Mouse (Mus musculus): ENCODE results near the gene Erbb4. TPM values are rescaled to one million over a fixed set of nuclear protein-coding genes. Genes with fewer than 3 reads are reported as not detected.

The Erbb4 gene
- polyA plus RNA-seq, 1 experiment from 2014 or later, result 1.3 TPM

DNA sequence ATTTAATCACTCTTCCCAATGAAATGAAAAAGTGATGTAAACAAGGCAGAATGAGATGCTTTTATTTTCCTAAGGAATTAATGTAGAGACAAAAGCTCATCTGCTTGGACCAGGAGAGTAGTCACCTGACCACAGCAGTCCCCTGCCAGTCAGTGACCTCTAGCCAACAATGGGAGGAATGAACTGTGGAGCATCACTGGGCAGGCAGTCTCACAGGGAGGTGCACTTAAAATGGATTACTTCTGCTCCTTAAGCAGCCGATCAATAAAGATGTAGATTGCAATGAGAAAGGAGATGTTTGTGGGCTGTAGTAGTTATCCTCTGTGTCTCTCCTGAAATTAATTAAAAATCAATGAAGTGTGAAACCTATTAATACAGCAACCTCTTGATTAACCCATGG is 1018.2 kb downstream of the Erbb4 start:
- Histone ChIP-seq H3K4me1 (ENCODE audit: control insufficient read depth, insufficient read depth, low read length) (no peaks in the 10 kb centered on the region), H3K36me3 (replicated peaks; ENCODE audit: control insufficient read depth, insufficient read depth, low read depth, low read length) (no peaks in the 10 kb centered on the region), H3K4me2 (ENCODE audit: low read depth, low read length) (no peak overlapping the region), H3K9me3 (replicated peaks; ENCODE audit: control insufficient read depth, low read length) (no peaks in the 10 kb centered on the region), H3K9ac (replicated peaks; ENCODE audit: low read length) (no peak overlapping the region), H3K4me3 (ENCODE audit: low read depth, low read length) (no peak overlapping the region), H3K27me3 (ENCODE audit: control insufficient read depth, insufficient read depth, low read length) (no peaks in the 10 kb centered on the region), H3K27ac (replicated peaks; ENCODE audit: low read depth, low read length) (no peak overlapping the region)
- no peak for ATAC-seq (replicated peaks; ENCODE audit: insufficient number of reproducible peaks, low FRiP score, low TSS enrichment, low read depth)
- 55% methylated on average over 1 of the region's 1 CpGs for WGBS
- DNase-seq (ENCODE audit: low spot score), result no peak

DNA sequence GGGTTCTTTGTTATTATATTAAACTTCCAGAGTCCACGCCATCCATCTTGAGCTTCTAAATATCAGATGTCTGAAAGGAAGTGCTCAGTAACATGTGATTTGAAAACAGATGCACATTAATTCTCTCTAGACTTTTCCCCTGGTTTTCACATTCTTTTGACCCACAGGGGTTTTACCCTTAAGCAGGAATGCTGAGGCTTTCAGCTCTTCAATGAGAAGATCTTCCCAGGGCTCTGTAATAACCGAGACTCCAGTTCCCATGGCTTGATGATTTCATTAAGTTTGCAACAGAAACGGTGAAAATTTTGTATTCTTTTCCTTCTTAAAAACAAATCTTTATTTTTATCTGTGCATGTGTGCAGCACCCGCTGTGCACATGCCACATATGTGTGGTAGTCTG is 1051.4 kb downstream of the Erbb4 start:
- Histone ChIP-seq H3K9me3 (replicated peaks; ENCODE audit: control insufficient read depth, low read length) (no peaks in the 10 kb centered on the region), H3K4me2 (ENCODE audit: low read depth, low read length) (no peak overlapping the region), H3K27me3 (ENCODE audit: control insufficient read depth, insufficient read depth, low read length) (no peaks in the 10 kb centered on the region), H3K9ac (replicated peaks; ENCODE audit: low read length) (no peak overlapping the region), H3K4me3 (ENCODE audit: low read depth, low read length) (no peak overlapping the region), H3K27ac (replicated peaks; ENCODE audit: low read depth, low read length) (no peak overlapping the region), H3K36me3 (replicated peaks; ENCODE audit: control insufficient read depth, insufficient read depth, low read depth, low read length) (no peaks in the 10 kb centered on the region), H3K4me1 (ENCODE audit: control insufficient read depth, insufficient read depth, low read length) (no peaks in the 10 kb centered on the region)
- WGBS, result 60% methylated on average over 4 of the region's 4 CpGs
- ATAC-seq (replicated peaks; ENCODE audit: insufficient number of reproducible peaks, low FRiP score, low TSS enrichment, low read depth), result no peak
- DNase-seq (ENCODE audit: low spot score), result no peak

DNA sequence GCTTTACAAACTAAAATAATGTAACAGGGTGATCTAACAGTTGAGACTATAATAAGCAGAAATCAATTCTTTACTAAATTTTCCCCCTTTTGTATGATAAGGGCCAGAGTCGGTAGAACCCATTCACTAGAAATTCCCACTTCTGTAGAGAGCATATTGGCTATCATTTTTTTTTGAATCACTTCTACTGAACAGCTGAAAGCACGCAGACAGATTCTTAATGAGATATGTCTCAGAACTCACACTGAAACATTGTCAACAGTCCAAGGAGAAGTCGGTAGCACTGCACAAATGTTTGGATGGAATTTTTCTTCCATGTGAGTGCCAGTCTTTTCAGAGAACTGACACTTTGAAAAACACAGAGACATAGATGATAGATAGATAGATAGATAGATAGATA is 1053.1 kb downstream of the Erbb4 start:
- Histone ChIP-seq H3K27ac (replicated peaks; ENCODE audit: low read depth, low read length) (no peak overlapping the region), H3K36me3 (replicated peaks; ENCODE audit: control insufficient read depth, insufficient read depth, low read depth, low read length) (no peaks in the 10 kb centered on the region), H3K9ac (replicated peaks; ENCODE audit: low read length) (no peak overlapping the region), H3K4me1 (ENCODE audit: control insufficient read depth, insufficient read depth, low read length) (no peaks in the 10 kb centered on the region), H3K4me3 (ENCODE audit: low read depth, low read length) (no peak overlapping the region), H3K9me3 (replicated peaks; ENCODE audit: control insufficient read depth, low read length) (no peaks in the 10 kb centered on the region), H3K27me3 (ENCODE audit: control insufficient read depth, insufficient read depth, low read length) (no peaks in the 10 kb centered on the region), H3K4me2 (ENCODE audit: low read depth, low read length) (no peak overlapping the region)
- WGBS, result 85% methylated on average over 3 of the region's 3 CpGs
- DNase-seq (ENCODE audit: low spot score) (no peak), ATAC-seq (replicated peaks; ENCODE audit: insufficient number of reproducible peaks, low FRiP score, low TSS enrichment, low read depth) (no peak)

DNA sequence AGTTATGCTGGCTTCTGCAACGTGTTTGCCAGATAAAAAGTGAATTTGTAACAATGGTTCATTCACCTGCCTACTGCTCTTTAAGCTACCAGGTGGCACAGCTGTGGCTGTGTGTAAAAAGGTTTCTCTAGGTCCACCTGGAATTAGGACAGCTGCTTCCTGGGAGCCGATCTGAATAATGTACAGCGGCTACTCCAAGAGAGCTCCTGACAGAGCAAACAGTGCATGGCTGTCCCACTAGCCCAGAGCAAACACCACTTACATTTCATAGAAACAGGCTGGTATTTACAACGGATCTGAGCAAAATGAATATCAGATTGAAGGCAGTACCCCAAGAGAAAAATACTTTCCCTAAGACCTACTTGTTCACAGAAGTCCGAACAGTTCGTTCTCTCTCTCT is 1058.0 kb downstream of the Erbb4 start:
- no peaks in the 10 kb centered on the region for H3K4me1 ChIP-seq (ENCODE audit: control insufficient read depth, insufficient read depth, low read length)
- no peak for DNase-seq (ENCODE audit: low spot score)
- H3K4me2 ChIP-seq (ENCODE audit: low read depth, low read length), result no peak overlapping the region
- no peak for ATAC-seq (replicated peaks; ENCODE audit: insufficient number of reproducible peaks, low FRiP score, low TSS enrichment, low read depth)
- H3K36me3 ChIP-seq (replicated peaks; ENCODE audit: control insufficient read depth, insufficient read depth, low read depth, low read length), result no peaks in the 10 kb centered on the region
- H3K9ac ChIP-seq (replicated peaks; ENCODE audit: low read length), result no peak overlapping the region
- H3K9me3 ChIP-seq (replicated peaks; ENCODE audit: control insufficient read depth, low read length), result no peaks in the 10 kb centered on the region
- no peak overlapping the region for H3K4me3 ChIP-seq (ENCODE audit: low read depth, low read length)
- H3K27me3 ChIP-seq (ENCODE audit: control insufficient read depth, insufficient read depth, low read length), result no peaks in the 10 kb centered on the region
- H3K27ac ChIP-seq (replicated peaks; ENCODE audit: low read depth, low read length), result no peak overlapping the region
- 66% methylated on average over 6 of the region's 6 CpGs for WGBS

DNA sequence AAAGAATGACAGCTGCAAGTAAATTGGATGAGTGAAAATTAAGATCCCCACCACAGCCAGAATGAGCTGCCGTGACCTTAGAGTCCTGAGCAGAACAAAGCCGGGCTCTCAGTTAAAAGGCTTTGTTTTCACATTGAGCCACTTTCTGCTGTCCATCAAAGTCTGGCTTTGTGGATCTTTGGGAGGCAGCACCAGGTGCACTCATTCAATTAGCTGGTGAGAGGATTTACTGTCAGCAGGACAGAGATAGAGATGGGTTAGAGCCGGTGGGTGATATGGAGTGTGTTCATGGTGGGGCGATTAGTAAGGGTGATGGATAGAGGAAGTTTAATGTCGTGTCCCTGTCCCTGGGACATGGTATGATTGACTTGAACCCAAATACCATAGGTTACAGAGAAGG is 1060.7 kb downstream of the Erbb4 start:
- Histone ChIP-seq H3K27me3 (ENCODE audit: control insufficient read depth, insufficient read depth, low read length) (no peaks in the 10 kb centered on the region), H3K27ac (replicated peaks; ENCODE audit: low read depth, low read length) (no peak overlapping the region), H3K4me2 (ENCODE audit: low read depth, low read length) (peak overlapping the region; percentile 36; the same call in 1 of the 2 replicates), H3K9me3 (replicated peaks; ENCODE audit: control insufficient read depth, low read length) (no peaks in the 10 kb centered on the region), H3K36me3 (replicated peaks; ENCODE audit: control insufficient read depth, insufficient read depth, low read depth, low read length) (no peaks in the 10 kb centered on the region), H3K4me1 (ENCODE audit: control insufficient read depth, insufficient read depth, low read length) (no peaks in the 10 kb centered on the region), H3K9ac (replicated peaks; ENCODE audit: low read length) (no peak overlapping the region), H3K4me3 (ENCODE audit: low read depth, low read length) (no peak overlapping the region)
- DNase-seq (ENCODE audit: low spot score) (peak; percentile 68), ATAC-seq (replicated peaks; ENCODE audit: insufficient number of reproducible peaks, low FRiP score, low TSS enrichment, low read depth) (peak; percentile 86)
- 7% methylated on average over 5 of the region's 5 CpGs for WGBS

DNA sequence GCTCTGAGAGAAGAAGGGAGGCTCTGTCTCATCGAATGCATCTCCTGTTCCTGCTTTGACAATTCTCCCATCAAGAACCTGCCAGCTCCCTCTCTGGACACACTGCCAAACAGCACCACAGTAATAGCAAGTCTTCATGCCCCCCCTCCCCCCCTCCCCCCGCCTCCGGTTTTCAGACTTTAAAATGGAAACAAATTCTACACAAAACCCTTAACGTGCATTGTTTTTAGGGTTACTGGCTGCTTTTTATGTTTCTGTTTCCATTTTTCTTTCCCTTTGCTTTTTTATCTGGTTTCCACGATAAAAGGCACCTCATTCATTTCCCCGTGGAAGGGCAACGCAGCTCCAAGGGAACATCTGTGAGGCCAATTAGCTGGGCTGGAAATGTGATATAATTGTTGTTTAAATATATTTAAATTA is 1061.3 kb downstream of the Erbb4 start:
- no peak overlapping the region for H3K27ac ChIP-seq (replicated peaks; ENCODE audit: low read depth, low read length)
- 0 out of 2 replicates have a peak, but pooled peaks have one; percentile 45 for ATAC-seq (replicated peaks; ENCODE audit: insufficient number of reproducible peaks, low FRiP score, low TSS enrichment, low read depth)

DNA sequence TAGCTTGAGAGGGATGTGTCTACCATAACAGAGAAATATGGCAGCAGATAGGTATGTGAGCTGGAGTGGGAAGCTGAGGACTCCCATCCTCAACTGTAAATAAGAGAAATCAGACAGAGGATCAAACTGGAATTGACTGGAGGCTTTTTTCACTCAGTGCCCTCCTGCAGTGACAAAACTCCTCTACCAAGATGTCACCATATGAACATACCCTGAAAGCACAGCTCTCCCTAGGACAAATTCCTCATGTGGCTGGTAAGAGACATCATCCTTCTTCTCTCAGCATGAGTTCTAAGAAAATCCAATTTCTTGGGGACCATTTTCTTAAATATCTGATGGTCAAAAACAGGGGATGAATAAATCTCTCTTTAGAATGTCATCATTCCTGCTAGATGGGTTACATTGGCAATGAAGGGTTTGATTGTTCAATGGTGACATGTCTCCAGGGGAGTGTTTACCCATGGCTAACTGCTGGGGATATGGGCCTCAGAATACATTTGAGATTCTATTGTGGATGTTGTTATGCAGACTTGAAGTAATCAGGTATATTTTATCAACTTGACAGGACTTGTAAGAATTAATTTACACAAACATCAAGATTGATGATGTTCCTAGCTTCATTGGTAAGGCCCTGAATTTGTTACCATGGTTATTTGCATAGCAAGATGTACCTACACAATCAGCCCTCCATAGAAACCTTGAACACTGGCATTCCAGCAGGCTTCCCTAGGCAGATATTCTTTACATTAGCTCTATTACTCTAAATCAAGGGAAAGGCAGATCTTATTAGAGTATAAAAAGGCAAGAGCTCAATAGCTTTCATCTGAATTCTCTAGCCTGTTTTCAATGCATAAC is 1083.5 kb downstream of the Erbb4 start:
- no peaks in the 10 kb centered on the region for H3K9me3 ChIP-seq (replicated peaks; ENCODE audit: control insufficient read depth, low read length)
- no peak overlapping the region for H3K9ac ChIP-seq (replicated peaks; ENCODE audit: low read length)
- no peaks in the 10 kb centered on the region for H3K27me3 ChIP-seq (ENCODE audit: control insufficient read depth, insufficient read depth, low read length)
- DNase-seq (ENCODE audit: low spot score) (no peak), ATAC-seq (replicated peaks; ENCODE audit: insufficient number of reproducible peaks, low FRiP score, low TSS enrichment, low read depth) (no peak)
- no peak overlapping the region for H3K4me3 ChIP-seq (ENCODE audit: low read depth, low read length)
- H3K4me2 ChIP-seq (ENCODE audit: low read depth, low read length), result no peak overlapping the region
- H3K4me1 ChIP-seq (ENCODE audit: control insufficient read depth, insufficient read depth, low read length), result no peaks in the 10 kb centered on the region
- H3K36me3 ChIP-seq (replicated peaks; ENCODE audit: control insufficient read depth, insufficient read depth, low read depth, low read length), result no peaks in the 10 kb centered on the region
- no peak overlapping the region for H3K27ac ChIP-seq (replicated peaks; ENCODE audit: low read depth, low read length)

More for the DNA sequence above, 1061.3 kb downstream of the Erbb4 start:
- Histone ChIP-seq H3K4me1 (ENCODE audit: control insufficient read depth, insufficient read depth, low read length) (no peaks in the 10 kb centered on the region), H3K9me3 (replicated peaks; ENCODE audit: control insufficient read depth, low read length) (no peaks in the 10 kb centered on the region), H3K27me3 (ENCODE audit: control insufficient read depth, insufficient read depth, low read length) (no peaks in the 10 kb centered on the region), H3K4me3 (ENCODE audit: low read depth, low read length) (peak overlapping the region; percentile 21), H3K4me2 (ENCODE audit: low read depth, low read length) (peak overlapping the region; percentile 36), H3K9ac (replicated peaks; ENCODE audit: low read length) (no peak overlapping the region), H3K36me3 (replicated peaks; ENCODE audit: control insufficient read depth, insufficient read depth, low read depth, low read length) (no peaks in the 10 kb centered on the region)
- DNase-seq (ENCODE audit: low spot score), result peak; percentile 49
- WGBS, result 4% methylated on average over 7 of the region's 7 CpGs

DNA sequence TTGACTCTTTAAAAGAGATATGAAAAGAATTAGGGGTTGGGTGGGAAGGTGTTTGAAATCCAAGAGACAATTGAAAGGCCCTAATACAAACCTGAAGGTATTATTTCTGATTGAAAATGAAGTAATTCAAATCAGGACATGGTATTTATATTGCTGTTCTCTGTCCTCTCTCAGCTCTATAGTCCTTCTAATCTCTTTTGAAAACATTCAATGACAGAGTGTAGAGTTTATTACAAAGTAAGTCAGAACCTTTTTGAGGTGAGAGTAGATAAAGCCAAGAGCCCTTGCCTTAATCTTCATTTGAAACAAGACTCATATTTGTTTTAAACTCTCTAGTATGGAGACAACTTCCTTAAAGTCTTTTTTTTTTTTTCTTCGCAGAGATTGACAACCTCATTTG is 1087.8 kb downstream of the Erbb4 start:
- no peaks in the 10 kb centered on the region for H3K4me1 ChIP-seq (ENCODE audit: control insufficient read depth, insufficient read depth, low read length)
- 89% methylated on average over 1 of the region's 1 CpGs for WGBS

More for the DNA sequence above, 1087.8 kb downstream of the Erbb4 start:
- Histone ChIP-seq H3K4me2 (ENCODE audit: low read depth, low read length) (no peak overlapping the region), H3K27ac (replicated peaks; ENCODE audit: low read depth, low read length) (no peak overlapping the region), H3K36me3 (replicated peaks; ENCODE audit: control insufficient read depth, insufficient read depth, low read depth, low read length) (no peaks in the 10 kb centered on the region), H3K4me3 (ENCODE audit: low read depth, low read length) (no peak overlapping the region), H3K27me3 (ENCODE audit: control insufficient read depth, insufficient read depth, low read length) (no peaks in the 10 kb centered on the region), H3K9ac (replicated peaks; ENCODE audit: low read length) (no peak overlapping the region), H3K9me3 (replicated peaks; ENCODE audit: control insufficient read depth, low read length) (no peaks in the 10 kb centered on the region)
- ATAC-seq (replicated peaks; ENCODE audit: insufficient number of reproducible peaks, low FRiP score, low TSS enrichment, low read depth) (no peak), DNase-seq (ENCODE audit: low spot score) (no peak)
